Mouse (Mus musculus): ENCODE data around the gene Dlg3.

Gene Dlg3

DNA sequence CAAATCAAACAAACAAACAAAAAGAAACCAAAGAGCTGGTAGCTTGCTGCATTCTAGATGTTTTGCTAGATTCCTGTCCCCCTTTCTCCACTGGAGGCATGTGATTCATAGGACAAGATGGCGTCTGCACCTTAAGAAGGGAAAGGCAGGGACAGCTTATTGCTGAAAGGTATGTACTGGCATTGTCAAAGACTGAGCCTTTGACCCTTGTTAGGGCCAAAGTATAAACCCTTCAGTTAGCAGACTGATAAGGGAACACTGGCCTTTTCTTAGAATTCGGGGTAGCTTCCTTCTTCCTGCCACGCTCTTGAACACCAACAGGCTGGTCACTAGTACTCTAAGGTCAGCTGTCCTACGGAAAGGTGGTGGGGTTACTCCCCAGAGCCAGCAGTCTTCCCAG lies 29.8 kb downstream of the Dlg3 start:
- no peak for DNase-seq (ENCODE audit: low spot score in 2 of 2)

DNA sequence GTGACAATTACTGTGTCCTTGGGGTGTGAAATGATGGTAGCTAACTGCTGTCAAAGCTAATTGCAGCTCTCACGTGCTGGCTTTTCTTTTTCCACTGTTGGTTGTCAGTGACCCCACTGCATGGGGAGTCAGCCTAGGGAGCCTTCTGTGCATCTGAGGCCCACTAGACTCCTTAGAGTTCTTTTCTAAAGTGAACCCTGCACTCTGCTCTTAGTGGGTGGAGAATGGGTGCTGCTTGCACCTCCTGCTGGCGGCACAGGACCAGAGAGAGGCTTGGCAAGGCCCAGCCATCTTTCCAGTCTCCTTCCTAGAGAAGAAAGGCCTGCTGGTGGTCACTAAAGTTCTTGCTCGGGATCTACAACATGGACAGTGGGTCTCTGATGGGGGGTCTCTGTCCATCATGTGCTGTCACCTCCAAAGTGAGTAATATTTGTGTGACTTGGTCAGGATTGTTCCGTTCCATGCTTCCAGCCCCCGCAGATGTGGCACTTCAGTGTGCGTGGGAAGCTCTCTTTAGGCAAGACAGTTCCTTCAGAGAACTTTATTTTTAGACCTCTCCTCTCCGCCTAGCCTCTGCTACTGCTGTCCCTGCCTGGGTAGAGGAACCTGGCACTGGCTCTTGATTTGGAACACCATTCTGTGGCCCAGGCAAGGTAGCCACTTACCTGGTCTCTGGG lies 30.5 kb downstream of the Dlg3 start:
- DNase-seq (ENCODE audit: low spot score in 2 of 2): peak; percentile 40 to 73

DNA sequence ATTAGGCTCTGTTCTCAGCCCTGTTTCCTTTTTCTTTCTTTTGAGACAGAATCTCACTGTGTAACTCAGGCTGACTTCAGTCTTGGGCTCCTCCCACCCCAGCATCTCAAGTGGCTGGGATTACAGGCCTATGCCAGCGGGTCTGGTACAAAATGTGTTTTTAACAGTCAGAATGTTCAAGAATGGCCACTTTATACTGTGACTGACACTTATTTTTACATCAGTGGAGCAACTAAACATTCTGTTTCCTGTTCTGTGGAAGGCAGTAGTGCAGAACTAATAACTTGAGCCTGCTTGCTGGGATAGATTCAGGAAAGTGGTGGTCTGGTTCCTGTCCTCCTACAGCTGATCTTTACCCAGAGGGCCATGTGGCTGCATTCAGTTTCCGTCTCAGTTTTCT lies 33.1 kb downstream of the Dlg3 start:
- no peak for DNase-seq (ENCODE audit: low spot score in 2 of 2)

DNA sequence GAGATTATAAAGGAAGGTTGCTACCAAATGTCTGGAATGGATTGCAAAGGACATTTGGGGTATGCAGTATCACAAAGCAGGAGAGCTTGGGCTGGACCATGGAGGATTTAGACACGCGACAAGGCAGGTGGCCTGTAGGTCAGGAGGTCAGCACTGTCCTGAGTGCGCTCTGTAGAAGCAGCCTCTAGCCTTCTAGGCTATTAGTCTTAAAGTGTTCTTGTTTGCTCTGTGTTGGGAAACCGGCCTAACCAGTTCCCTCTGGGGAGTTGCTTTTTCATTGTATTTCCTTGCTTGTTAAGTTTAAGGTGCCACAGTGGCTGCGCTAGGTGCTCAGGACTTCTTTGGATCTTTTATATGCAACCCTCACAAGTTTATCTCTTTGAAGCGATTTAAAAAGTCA lies 34.5 kb downstream of the Dlg3 start:
- DNase-seq (ENCODE audit: low spot score in 2 of 2): no peak

DNA sequence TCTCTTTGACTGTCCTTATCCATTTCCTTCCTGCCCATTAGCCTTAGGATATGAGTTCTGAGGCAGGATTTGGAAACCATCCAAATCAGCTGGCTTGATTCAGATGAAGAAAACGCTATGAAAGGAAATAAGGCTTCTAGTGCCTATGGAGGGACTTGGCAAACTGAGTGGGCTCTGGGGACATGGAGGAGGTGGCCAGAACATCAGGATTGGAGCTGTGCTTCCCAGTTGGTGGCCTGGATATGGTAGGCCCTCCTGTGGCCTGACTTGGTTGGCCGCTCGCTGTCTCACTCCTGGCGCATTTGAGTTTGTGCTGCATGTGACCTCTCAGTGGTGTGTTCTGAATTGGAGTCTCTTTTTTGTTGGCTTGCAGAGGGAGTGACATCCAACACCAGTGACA lies 43.6 kb downstream of the Dlg3 start:
- DNase-seq (ENCODE audit: low spot score in 2 of 2): no peak

DNA sequence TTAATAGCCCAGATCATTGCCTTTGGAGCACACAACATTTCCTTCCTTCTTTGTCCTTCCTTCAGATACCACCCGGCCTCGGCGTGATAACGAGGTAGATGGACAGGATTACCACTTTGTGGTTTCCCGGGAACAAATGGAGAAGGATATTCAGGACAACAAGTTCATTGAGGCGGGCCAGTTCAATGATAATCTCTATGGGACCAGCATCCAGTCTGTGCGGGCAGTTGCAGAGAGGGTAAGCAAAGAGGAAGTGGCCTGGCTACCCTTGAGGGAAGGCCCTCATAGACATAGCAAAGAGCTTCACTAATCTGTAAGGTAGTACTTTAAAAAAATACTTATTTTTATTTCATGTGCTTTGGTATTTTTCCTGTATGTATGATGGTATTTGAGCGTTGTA lies 46.6 kb downstream of the Dlg3 start:
- no peak for DNase-seq (ENCODE audit: low spot score in 2 of 2)

GRCm38 (mm10) chrX:100815766-100816165 lies 48.2 kb downstream of the Dlg3 start:
- DNase-seq (ENCODE audit: low spot score in 2 of 2): no peak

DNA sequence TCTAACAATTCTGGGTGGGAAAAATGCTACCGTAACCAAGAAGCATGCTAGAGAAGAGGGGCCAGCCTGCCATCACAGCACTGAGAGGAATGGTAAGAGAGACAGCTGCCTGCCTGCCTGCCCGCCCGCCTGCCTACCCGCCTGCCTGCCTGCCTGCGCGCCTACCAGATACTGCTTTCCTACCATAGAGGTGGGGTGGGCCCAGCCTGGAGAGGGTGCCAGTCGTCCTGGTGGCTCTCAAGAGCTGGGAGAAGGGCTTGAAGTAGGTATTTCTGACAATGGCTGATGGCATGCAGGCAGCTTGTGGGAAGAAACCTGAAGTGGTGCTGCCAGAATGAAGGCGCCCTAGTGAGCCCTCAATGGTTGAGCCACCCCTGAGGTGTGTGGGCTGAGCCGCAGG lies 51.2 kb downstream of the Dlg3 start:
- DNase-seq (ENCODE audit: low spot score in 2 of 2): no peak

DNA sequence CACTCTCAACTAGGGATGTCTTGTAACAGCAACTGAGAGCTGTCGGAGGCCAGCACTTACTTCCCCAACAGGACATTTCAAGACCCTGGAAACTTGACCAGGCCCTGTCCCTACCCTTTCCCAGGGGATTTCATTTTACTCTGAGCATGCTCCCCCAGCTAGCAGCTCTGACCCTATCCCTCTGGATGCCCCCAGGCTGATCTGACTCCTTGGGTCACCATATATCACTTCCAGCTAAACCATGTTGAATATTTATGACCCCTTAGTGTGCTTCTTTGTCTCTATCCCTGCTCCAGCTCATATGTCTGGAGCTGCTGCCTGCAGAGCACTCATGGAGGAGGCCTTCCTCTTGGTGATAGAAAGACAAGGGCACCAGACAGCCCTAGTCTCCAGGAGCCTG lies 53.6 kb downstream of the Dlg3 start:
- no peak for DNase-seq (ENCODE audit: low spot score in 2 of 2)

DNA sequence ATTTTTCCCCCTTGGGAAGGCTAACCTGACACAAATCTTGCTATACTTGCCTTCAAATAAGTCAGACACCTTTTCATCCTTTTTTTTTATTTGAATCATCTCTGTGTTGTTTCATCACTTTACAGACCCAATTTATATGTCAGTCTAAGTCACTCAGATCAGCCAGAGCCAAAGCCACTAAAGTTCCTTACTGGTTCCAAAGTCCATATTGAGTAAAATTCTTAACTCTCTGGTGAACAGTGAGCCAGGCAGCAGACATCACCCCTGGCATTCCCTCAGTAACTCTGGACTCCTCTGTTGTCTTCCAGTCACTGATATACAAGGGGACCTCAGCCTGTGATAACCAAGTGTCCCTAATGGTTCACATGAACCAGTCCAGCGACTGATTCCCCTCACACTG lies 58.0 kb downstream of the Dlg3 start:
- no peak for DNase-seq (ENCODE audit: low spot score in 2 of 2)

GRCm38 (mm10) chrX:100832806-100833205 lies 65.3 kb downstream of the Dlg3 start:
- no peak for DNase-seq (ENCODE audit: low spot score in 2 of 2)

- no peak for DNase-seq (ENCODE audit: low spot score in 2 of 2)
Observed at GRCm38 (mm10) chrX:100839211-100839610, 71.7 kb downstream of the Dlg3 start.
